Mouse (Mus musculus): ENCODE measurements around the gene Olfr750. TPM values are rescaled to one million over a fixed set of nuclear protein-coding genes. Genes with fewer than 3 reads are reported as not detected.

Olfr750 gene
- total and polyA plus RNA-seq, 3 experiments, result not detected

DNA sequence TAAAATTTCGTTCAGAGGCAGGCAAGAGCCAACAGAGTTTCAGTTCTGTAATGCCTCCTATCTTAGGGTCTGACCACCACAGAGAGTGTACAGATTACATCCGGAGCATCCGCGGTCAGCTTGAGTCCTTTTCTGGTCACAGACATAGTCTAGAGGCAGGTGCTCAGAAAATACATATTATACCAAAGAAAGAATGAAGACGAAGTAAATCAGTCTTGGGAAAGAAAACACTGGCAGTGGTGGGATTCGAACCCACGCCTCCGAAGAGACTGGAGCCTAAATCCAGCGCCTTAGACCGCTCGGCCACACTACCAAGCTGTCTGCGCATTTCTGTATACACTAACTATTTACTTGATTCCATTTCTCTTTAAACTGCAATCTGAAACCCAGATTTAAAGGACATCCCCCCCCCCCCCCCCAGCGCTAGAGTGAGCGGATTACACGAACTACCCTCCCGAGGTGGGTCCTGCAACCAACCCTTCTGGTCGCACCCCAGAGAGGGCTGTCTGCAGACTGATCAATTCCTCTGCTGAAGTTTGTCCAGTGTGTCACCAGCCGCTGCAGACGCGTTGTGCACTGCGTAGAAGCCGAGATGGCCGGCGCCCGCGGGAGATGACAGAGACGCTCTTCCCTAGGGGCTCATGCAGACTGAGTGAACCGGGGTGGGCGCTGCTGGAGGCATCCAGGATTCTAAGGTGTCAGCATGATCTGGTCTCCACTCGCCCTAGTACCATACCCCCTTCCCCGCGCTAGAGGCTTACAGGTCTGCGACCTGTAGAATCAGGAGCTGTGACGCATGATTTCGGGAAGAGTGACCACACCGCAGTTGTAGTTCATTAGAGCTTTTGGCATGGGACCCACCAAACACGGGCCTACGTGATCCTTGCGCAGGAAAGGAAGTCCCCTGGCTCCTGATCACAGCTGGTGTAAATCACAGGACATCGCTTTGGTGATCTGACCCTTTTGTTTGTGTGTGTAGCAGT is 8.7 kb upstream of the Olfr750 start (continued):
- TF ChIP-seq MAZ (IDR thresholded peaks at IDR 0.05; ENCODE audit: low read depth, low read length) (no peak), TCF12 (IDR thresholded peaks at IDR 0.05; ENCODE audit: low read depth, low read length) (peak; percentile 42; the same call in 1 of the 2 replicates), MAFK (IDR thresholded peaks at IDR 0.05; ENCODE audit: insufficient replicate concordance, low read length) (peak; percentile 92)

DNA sequence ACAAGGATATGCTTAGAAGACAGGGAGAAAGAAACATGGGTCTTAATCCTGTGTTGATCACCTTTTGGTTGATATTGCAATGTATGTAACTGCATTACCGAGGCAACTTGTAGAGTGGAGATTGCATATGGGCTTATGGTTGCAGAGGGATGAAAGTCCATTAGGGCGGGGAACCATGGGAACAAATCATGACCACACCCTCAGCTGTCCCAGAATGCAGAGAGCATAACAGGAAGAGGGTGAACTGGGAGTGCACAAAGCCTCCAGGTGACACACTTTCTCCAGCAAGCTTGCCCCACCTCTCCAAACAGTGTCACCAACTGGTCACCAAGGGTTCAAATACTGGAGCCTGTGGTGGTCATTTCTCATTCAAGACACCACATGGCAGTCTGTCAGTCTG is 6.8 kb upstream of the Olfr750 start:
- Histone ChIP-seq H3K27me3 (replicated peaks) (peaks cover 5% of the 10 kb centered on the region), H3K4me2 (ENCODE audit: insufficient read depth, low read depth, poor library complexity, severe bottlenecking) (no peak overlapping the region), H3K36me3 (replicated peaks in 1 of 2; ENCODE audit: control insufficient read depth in 1 of 2, insufficient read depth in 1 of 2, low read length in 1 of 2) (no peaks in the 10 kb centered on the region), H3K9ac (ENCODE audit: insufficient read depth, low read depth) (no peak overlapping the region), H3K79me2 (replicated peaks; ENCODE audit: control insufficient read depth, extremely low read depth, insufficient read depth, poor library complexity, severe bottlenecking) (no peaks in the 10 kb centered on the region), H3K27ac (ENCODE audit: insufficient read depth, low read depth) (no peak overlapping the region), H3K4me1 (ENCODE audit: control insufficient read depth in 1 of 2, insufficient read depth in 2 of 2) (peaks cover 4 to 35% of the 10 kb centered on the region in 2 experiments; a peak in 3 of 4 replicates), H3K9me3 (replicated peaks; ENCODE audit: low read length) (no peaks in the 10 kb centered on the region), H3K4me3 (replicated peaks in 1 of 3; ENCODE audit: low read depth in 2 of 3, low read length in 2 of 3, poor library complexity in 1 of 3) (no peak overlapping the region)
- TF ChIP-seq SMC3 (IDR thresholded peaks at IDR 0.05; ENCODE audit: low read depth, low read length) (no peak), BHLHE40 (IDR thresholded peaks at IDR 0.05; ENCODE audit: low read depth, low read length) (no peak), POLR2A (IDR thresholded peaks at IDR 0.05; ENCODE audit: low read depth, low read length) (no peak), ZMIZ1 (IDR thresholded peaks at IDR 0.05; ENCODE audit: low read depth, low read length) (no peak), MYC (IDR thresholded peaks at IDR 0.05; ENCODE audit: low read depth, low read length) (no peak), NRF1 (IDR thresholded peaks at IDR 0.05; ENCODE audit: low read depth, low read length) (no peak), CHD2 (IDR thresholded peaks at IDR 0.05; ENCODE audit: low read length) (no peak), CTCF (conservative IDR thresholded peaks at IDR 0.05 in 1 of 2, IDR thresholded peaks at IDR 0.05 in 1 of 2; ENCODE audit: low read depth in 2 of 2, low read length in 2 of 2) (no peak), ZNF384 (IDR thresholded peaks at IDR 0.05; ENCODE audit: low read depth, low read length) (no peak), SIN3A (IDR thresholded peaks at IDR 0.05; ENCODE audit: low read length) (no peak), RCOR1 (conservative IDR thresholded peaks at IDR 0.05; ENCODE audit: low read depth, low read length) (no peak), USF1 (IDR thresholded peaks at IDR 0.05; ENCODE audit: low read depth, low read length) (no peak), ZC3H11A (IDR thresholded peaks at IDR 0.05; ENCODE audit: low read depth, low read length) (no peak), ZKSCAN1 (IDR thresholded peaks at IDR 0.05; ENCODE audit: borderline replicate concordance, low read depth, low read length) (no peak), HCFC1 (IDR thresholded peaks at IDR 0.05; ENCODE audit: low read depth, low read length) (no peak)
- DNase-seq (ENCODE audit: extremely low read depth), result no peak
- dilution Hi-C loops (cut with MboI; ENCODE audit: extremely low pct_ligation_motif_present, extremely low pct_unique_long_range_greater_than_20kb, low sequenced_read_pairs), result no loop called here
- in situ Hi-C loops (cut with MboI; ENCODE audit: low pct_ligation_motif_present, low pct_unique_long_range_greater_than_20kb, low sequenced_read_pairs), result no loop called here
